Mouse (Mus musculus): ENCODE results near the gene Gm21992. TPM values are rescaled to one million over a fixed set of nuclear protein-coding genes. Genes with fewer than 3 reads are reported as not detected.
A peak's percentile ranks its signal among the peaks of the same experiment; 100 is the strongest.
"Not testable (repeated sequence)": the region's sequence is repeated elsewhere in the genome, so short reads cannot be mapped to it uniquely, and the experiment has no call there.

The Gm21992 gene
- polyA plus RNA-seq, 1 experiment from 2014 or later, result 41.5 TPM

DNA sequence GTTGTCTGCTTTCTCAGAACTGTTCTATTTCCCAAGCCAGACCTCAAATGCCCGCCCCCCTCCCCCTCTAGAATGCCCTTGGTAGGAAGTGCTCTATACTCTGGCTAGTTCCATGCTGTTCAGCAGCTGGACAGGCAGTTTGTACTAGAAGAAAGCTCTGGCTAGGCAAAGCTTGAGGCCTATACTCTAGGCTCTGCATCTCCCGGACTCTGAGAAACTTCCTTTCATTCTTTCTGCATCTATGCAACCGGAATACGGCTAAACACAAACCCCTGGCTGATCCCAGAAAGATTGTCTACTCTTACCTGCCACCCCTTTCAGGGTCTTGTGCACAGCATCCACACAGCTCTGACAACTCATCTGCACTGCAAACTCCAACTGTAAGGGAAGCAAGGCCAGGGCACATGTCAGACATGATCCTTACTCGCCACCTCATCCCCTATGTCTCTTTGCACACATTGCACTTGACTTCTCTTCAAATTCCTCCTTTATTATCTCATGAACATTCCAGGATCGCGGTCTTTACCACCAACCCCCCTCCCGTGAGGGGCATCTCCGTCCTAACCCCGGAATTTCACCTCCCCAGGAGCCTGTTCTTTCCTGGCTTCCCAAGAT is 27.2 kb upstream of the Gm21992 start:
- Histone ChIP-seq H3K27ac (no peak overlapping the region), H3K9me3 (replicated peaks) (no peaks in the 10 kb centered on the region), H3K4me1 (peaks cover 17% of the 10 kb centered on the region), H3K9ac (peak overlapping the region; percentile 72), H3K36me3 (peaks cover 4% of the 10 kb centered on the region; the same call in 1 of the 2 replicates), H3K4me2 (replicated peaks) (peak overlapping the region; percentile 95), H3K27me3 (peaks cover 28% of the 10 kb centered on the region), H3K4me3 (peak overlapping the region; percentile 59)
- WGBS, result 34% methylated on average over 10 of the region's 10 CpGs
- ATAC-seq (ENCODE audit: low FRiP score), result peak; percentile 47

DNA sequence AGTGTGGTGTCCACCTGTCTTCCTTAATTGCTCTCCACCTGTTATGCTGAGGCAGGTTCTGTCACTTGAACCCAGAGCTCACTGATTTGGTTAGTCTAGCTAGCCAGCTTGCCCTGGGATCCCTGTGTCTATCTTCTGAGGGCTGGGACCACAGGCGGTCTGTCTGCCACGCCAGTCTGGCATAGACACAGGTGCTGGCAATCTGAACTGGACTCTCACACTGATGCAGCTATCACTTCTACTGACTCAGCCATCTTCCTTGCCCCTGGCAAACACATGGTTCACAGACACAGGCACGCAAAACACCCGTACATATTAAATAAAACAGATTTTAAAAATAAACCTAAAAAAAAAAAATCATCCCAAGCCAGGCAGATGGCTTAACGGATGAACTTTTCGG is 25.6 kb upstream of the Gm21992 start:
- Histone ChIP-seq H3K27me3 (peaks cover 26% of the 10 kb centered on the region), H3K27ac (no peak overlapping the region), H3K36me3 (peaks cover 12% of the 10 kb centered on the region), H3K4me3 (no peak overlapping the region), H3K9me3 (replicated peaks) (no peaks in the 10 kb centered on the region), H3K9ac (no peak overlapping the region), H3K4me1 (peaks cover 21% of the 10 kb centered on the region), H3K4me2 (replicated peaks) (no peak overlapping the region)
- WGBS, result 95% methylated on average over 6 of the region's 6 CpGs
- no peak for ATAC-seq (ENCODE audit: low FRiP score)

DNA sequence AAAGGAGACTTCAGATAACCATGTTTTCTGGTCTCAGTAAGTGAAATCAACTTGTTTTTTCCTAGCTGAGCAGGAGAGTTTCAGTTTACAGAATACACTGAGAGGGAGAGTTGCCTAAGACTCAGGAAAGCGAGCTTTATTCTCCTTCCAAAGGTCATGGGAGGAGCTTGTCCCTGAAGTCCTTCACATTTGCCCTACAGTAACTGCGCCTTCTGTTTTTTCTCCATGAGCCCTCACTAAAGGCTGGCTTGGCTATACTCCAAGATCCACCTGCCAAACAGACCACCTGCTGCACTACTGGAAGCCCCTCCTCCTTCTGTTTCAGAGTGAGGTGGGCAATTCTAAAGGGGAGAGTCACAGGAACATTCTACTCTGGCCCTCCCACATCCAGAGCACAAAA is 24.7 kb upstream of the Gm21992 start:
- Histone ChIP-seq H3K4me2 (replicated peaks) (no peak overlapping the region), H3K9me3 (replicated peaks) (no peaks in the 10 kb centered on the region), H3K4me3 (no peak overlapping the region), H3K27ac (no peak overlapping the region), H3K4me1 (peaks cover 21% of the 10 kb centered on the region), H3K36me3 (peaks cover 12% of the 10 kb centered on the region), H3K27me3 (peaks cover 17% of the 10 kb centered on the region), H3K9ac (no peak overlapping the region)
- WGBS, result 81% methylated on average over 2 of the region's 2 CpGs
- no peak for ATAC-seq (ENCODE audit: low FRiP score)

DNA sequence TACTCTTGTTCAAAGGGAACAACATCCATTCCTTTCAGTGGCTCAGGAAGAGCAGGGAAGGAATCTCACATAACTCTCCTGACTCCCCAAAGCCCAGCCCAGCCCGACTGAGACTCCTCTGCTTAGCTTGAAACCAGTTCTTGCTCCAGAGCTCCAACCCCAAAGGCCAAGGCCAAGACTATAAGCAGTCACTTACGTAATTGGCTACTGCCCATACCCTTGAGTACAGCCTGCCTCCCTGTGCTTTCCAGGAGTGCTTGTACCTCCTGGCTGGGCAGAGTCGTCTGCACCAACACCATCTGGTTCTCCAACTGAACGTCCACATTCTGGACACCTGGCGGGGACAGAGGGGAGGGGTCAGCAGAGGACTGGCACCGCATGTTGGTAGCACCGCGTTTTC is 22.6 kb upstream of the Gm21992 start:
- ATAC-seq (ENCODE audit: low FRiP score), result no peak
- H3K27me3 ChIP-seq, result no peaks in the 10 kb centered on the region
- peaks cover 12% of the 10 kb centered on the region for H3K36me3 ChIP-seq
- 84% methylated on average over 8 of the region's 8 CpGs for WGBS
- H3K9me3 ChIP-seq (replicated peaks), result no peaks in the 10 kb centered on the region
- no peak overlapping the region for H3K4me3 ChIP-seq
- H3K27ac ChIP-seq, result no peak overlapping the region
- H3K4me1 ChIP-seq, result peaks cover 16% of the 10 kb centered on the region
- no peak overlapping the region for H3K4me2 ChIP-seq (replicated peaks)
- H3K9ac ChIP-seq, result no peak overlapping the region

DNA sequence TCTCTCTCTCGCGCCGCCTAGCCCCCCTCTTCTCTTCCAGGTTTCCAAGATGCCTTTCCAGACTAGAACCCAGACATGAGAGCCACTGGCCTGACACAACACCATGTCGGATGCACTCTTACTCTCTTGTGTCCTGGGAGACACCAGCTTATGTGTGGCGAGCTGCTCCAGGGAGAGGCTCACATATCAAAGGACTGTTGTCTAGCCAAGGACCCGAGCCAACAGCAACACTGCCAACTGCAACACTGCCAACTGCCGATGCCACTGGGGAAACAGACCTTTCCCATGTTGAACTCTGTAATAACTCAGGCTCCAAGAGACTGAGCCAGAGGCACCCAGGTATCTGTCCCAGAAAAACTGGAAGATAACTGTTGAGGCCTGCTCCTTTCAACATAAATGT is 17.7 kb upstream of the Gm21992 start:
- WGBS, result 69% methylated on average over 7 of the region's 7 CpGs
- H3K27ac ChIP-seq, result no peak overlapping the region
- no peak overlapping the region for H3K4me2 ChIP-seq (replicated peaks)
- no peak for ATAC-seq (ENCODE audit: low FRiP score)
- peaks cover 30% of the 10 kb centered on the region for H3K36me3 ChIP-seq
- no peak overlapping the region for H3K4me3 ChIP-seq
- no peaks in the 10 kb centered on the region for H3K9me3 ChIP-seq (replicated peaks)
- H3K4me1 ChIP-seq, result 0 out of 2 replicates have a peak, but pooled peaks cover 4% of the 10 kb centered on the region
- H3K9ac ChIP-seq, result no peak overlapping the region
- no peaks in the 10 kb centered on the region for H3K27me3 ChIP-seq

DNA sequence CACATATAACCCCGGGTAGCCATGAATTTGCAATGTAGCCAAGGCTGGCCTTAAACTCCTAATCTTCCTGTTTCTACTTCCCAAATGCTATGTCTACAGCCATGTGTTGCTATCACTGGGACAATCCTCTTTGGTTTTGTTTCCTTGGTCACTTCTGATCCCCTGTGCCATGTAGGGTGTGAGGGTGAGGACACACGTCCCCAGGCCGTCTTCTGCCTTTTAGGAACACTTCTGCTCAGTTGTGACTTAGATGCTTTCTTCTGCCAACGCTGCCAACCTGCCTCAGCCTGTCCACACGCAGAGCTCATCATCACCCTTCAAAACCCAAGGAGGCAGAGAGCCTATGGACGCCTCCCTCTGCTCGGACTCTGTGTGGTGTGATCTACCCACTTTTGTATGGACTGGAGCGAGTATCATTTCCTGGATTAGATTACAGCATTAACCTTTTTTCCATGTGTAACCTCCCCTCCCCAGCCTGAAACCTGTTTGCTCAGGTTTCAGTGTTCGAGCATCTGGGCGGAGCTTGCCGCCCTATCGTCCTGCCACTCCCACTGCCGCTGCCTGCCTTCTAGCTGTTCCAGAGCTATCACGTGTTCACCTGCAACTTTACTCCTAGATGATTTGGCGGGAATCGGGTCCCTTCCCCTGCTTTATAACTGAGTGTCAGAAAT is 17.2 kb upstream of the Gm21992 start:
- WGBS, result 62% methylated on average over 16 of the region's 16 CpGs
- H3K27ac ChIP-seq, result no peak overlapping the region
- no peak overlapping the region for H3K4me3 ChIP-seq
- no peak overlapping the region for H3K4me2 ChIP-seq (replicated peaks)
- ATAC-seq (ENCODE audit: low FRiP score), result no peak
- H3K36me3 ChIP-seq, result peaks cover 27% of the 10 kb centered on the region
- H3K4me1 ChIP-seq, result 0 out of 2 replicates have a peak, but pooled peaks cover 4% of the 10 kb centered on the region
- H3K9me3 ChIP-seq (replicated peaks), result no peaks in the 10 kb centered on the region
- no peaks in the 10 kb centered on the region for H3K27me3 ChIP-seq
- H3K9ac ChIP-seq, result no peak overlapping the region

DNA sequence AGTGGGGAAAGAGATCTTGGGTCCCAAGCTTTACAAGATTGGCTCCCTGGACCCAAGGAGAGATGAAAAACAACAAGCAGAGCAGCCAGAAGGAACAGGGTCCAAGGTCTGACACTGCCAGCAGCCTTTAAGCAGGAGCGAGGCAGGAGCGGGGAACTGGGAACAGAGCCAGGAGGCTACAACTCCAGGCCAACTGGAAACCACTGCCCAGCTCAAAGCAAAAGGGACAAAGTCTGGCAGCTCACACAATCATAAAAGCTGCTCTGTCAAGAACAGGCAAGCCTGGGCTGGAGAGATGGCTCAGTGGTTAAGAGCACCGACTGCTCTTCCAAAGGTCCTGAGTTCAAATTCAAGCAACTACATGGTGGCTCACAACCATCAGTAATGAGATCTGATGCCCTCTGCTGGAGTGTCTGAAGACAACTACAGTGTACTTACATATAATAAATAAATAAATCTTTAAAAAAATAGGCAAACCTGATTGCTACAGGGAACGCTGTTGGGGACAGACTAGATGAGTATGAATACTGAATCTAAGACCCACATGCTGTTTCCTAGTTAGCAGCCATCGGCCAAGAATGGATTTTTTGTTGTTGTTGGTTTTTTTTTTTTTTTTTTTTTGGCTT is 9.4 kb upstream of the Gm21992 start:
- Histone ChIP-seq H3K36me3 (peaks cover 17% of the 10 kb centered on the region), H3K9ac (no peak overlapping the region), H3K4me2 (replicated peaks) (no peak overlapping the region), H3K9me3 (replicated peaks) (no peaks in the 10 kb centered on the region), H3K4me1 (no peaks in the 10 kb centered on the region), H3K4me3 (no peak overlapping the region), H3K27ac (no peak overlapping the region), H3K27me3 (no peaks in the 10 kb centered on the region)
- ATAC-seq (ENCODE audit: low FRiP score), result no peak
- 82% methylated on average over 5 of the region's 5 CpGs for WGBS

DNA sequence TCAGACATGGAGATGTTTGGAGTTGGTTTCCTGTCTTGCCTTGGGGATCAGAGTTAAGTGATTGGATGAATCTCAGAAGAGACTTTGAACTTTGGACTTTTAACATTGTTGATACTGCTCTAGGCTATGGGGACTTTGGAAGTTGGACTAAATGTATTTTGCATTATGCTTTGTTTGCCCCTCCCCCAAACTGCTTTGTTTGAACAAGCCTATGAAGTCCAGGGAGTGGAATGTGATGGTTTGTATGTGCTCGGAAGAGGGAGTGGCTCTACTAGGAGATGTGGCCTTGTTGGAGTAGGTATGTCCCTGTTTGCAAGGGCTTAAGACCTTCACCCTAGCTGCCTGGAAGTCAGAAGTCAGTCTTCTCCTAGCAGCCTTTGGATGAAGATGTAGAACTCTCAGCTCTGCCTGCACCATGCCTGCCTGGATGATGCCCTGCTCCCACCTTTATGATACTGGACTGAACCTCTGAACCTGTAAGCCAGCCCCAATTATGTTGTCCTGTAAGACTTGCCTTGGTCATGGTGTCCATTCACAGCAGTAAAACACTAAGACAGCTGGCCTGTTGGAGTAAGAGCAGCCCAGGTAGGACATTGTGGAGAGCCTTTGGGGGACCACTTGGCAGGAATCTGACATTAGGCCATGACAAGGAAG is 5.9 kb upstream of the Gm21992 start:
- no peak overlapping the region for H3K4me2 ChIP-seq (replicated peaks)
- H3K9ac ChIP-seq, result no peak overlapping the region
- no peaks in the 10 kb centered on the region for H3K9me3 ChIP-seq (replicated peaks)
- H3K27me3 ChIP-seq, result no peaks in the 10 kb centered on the region
- no peak for ATAC-seq (ENCODE audit: low FRiP score)
- H3K4me1 ChIP-seq, result no peaks in the 10 kb centered on the region
- H3K36me3 ChIP-seq, result no peaks in the 10 kb centered on the region
- H3K4me3 ChIP-seq, result no peak overlapping the region
- no peak overlapping the region for H3K27ac ChIP-seq
- WGBS, result 65% methylated on average over 1 of the region's 1 CpGs

DNA sequence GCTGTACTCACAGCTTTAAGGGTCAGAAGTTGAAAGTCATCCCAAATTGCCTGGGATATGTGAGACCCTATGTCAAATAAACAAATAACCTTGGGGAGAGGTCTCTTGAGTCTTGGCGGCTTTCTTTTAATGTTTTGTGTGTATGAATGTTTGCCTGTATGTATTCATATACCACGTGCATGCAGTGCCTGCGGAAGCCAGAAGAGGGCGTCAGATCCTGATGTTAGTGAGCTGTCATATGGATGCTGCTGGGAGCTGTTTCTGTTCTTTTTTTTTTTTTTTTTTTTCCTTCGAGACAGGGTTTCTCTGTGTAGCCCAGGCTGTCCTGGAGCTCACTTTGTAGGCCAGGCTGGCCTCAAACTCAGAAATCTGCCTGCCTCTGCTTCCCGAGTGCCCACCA is 1.6 kb upstream of the Gm21992 start:
- Histone ChIP-seq H3K4me3 (no peak overlapping the region), H3K4me1 (peaks cover 19% of the 10 kb centered on the region), H3K27me3 (no peaks in the 10 kb centered on the region), H3K27ac (no peak overlapping the region), H3K4me2 (replicated peaks) (no peak overlapping the region), H3K9ac (no peak overlapping the region), H3K36me3 (no peaks in the 10 kb centered on the region), H3K9me3 (replicated peaks) (no peaks in the 10 kb centered on the region)
- no peak for ATAC-seq (ENCODE audit: low FRiP score)
- WGBS, result 79% methylated on average over 5 of the region's 6 CpGs

DNA sequence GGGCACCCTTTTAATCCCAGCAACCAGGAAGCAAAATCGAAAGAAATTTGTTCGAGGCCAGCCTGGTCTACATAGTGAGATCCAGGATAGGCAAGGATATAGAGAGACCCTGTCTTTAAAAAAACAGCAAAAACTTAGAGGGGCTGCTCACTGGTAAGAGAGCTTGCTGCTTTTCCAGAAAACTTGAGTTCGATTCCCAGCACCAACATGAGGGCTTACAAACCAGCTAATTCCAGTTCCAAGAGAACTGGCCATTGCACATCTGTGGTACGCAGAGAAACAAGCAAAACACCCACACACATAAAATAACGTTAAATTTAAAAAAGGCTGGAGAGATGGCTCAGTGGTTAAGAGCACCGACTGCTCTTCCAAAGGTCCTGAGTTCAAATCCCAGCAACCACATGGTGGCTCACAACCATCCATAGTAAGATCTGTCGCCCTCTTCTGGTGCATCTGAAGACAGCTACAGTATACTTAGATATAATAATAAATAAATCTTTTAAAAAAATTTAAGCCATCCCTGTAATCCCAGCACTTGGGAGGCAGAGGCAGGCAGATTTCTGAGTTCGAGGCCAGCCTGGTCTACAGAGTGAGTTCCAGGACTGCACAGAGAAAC is 1.0 kb upstream of the Gm21992 start:
- peaks cover 22% of the 10 kb centered on the region for H3K4me1 ChIP-seq
- WGBS, result 77% methylated on average over 8 of the region's 8 CpGs
- not testable (repeated sequence) for H3K27me3 ChIP-seq; H3K36me3 ChIP-seq; H3K9me3 ChIP-seq (replicated peaks); ATAC-seq (ENCODE audit: low FRiP score)
- H3K4me2 ChIP-seq (replicated peaks), result peak overlapping the region; percentile 96
- 0 out of 2 replicates have a peak overlapping the region, but pooled peaks have one; percentile 93 for H3K27ac ChIP-seq
- H3K9ac ChIP-seq, result peak overlapping the region; percentile 82
- peak overlapping the region; percentile 81 for H3K4me3 ChIP-seq

DNA sequence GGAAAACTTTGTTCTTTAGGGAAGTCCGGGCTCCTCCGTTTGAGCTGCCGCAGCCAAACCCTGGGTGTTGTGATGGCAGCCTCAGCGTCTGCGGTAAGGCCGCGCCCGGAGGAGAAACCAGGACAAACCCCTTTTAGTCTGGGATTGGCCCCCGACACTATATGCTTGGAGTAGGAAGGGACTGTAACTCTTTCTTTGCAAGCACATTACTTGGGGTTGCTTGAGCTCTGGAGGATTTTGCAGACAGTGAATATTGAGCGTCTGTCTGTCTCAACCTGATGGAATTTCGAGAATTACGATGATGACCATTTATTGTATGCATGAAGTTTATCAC is 464 bp upstream of the Gm21992 start:
- ATAC-seq (ENCODE audit: low FRiP score), result peak; percentile 36; the same call in 1 of the 2 replicates
- Histone ChIP-seq H3K4me2 (replicated peaks) (peak overlapping the region; percentile 96), H3K27ac (peak overlapping the region; percentile 93), H3K9ac (peak overlapping the region; percentile 82), H3K9me3 (replicated peaks) (no peaks in the 10 kb centered on the region), H3K4me3 (peak overlapping the region; percentile 81), H3K4me1 (peaks cover 22% of the 10 kb centered on the region), H3K27me3 (no peaks in the 10 kb centered on the region), H3K36me3 (no peaks in the 10 kb centered on the region)
- 7% methylated on average over 12 of the region's 12 CpGs for WGBS

DNA sequence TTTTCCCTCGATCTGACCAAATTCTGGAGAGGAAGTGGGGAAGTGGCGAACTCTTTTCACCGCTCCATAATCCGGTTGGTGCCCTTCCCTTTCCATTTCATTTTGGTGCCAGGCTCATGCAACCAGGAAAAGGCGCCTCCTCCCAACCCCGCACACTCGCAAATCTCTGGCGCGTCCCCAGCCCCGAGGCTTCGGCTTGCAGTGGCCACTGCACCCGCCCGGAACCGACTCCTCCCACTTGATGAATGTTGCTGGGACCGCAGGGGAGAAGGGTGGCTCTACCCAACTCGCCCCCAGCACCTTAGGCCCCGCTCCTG is 708 bp downstream of the Gm21992 start:
- ATAC-seq (ENCODE audit: low FRiP score), result no peak
- H3K27me3 ChIP-seq, result no peaks in the 10 kb centered on the region
- H3K9ac ChIP-seq, result peak overlapping the region; percentile 82
- H3K4me3 ChIP-seq, result peak overlapping the region; percentile 81
- WGBS, result under 1% methylated on average over 17 of the region's 17 CpGs
- no peaks in the 10 kb centered on the region for H3K9me3 ChIP-seq (replicated peaks)
- peak overlapping the region; percentile 93 for H3K27ac ChIP-seq
- peak overlapping the region; percentile 96 for H3K4me2 ChIP-seq (replicated peaks)
- H3K36me3 ChIP-seq, result no peaks in the 10 kb centered on the region
- H3K4me1 ChIP-seq, result peaks cover 22% of the 10 kb centered on the region
